Mouse (Mus musculus): ENCODE data around the gene Tmcc2. TPM values are rescaled to one million over a fixed set of nuclear protein-coding genes. Genes with fewer than 3 reads are reported as not detected.

Gene Tmcc2
- polyA plus RNA-seq, 1 experiment from 2014 or later, result 9.9 TPM

- ATAC-seq (ENCODE audit: insufficient number of reproducible peaks, low FRiP score, low TSS enrichment, low read depth), result no peak
- WGBS, result 26% methylated on average over 4 of the region's 4 CpGs
- Histone ChIP-seq H3K27ac (0 out of 2 replicates have a peak overlapping the region, but pooled peaks have one; percentile 17), H3K4me3 (no peak overlapping the region), H3K9me3 (no peaks in the 10 kb centered on the region), H3K4me2 (no peak overlapping the region), H3K9ac (no peak overlapping the region), H3K27me3 (no peaks in the 10 kb centered on the region), H3K36me3 (peaks cover 30% of the 10 kb centered on the region), H3K4me1 (peaks cover 54% of the 10 kb centered on the region)
Measured at GRCm38 (mm10) chr1:132375256-132375655, 15.8 kb downstream of the Tmcc2 start.

GRCm38 (mm10) chr1:132374873-132375244 lies 16.2 kb downstream of the Tmcc2 start:
- no peak overlapping the region for H3K4me2 ChIP-seq
- 59% methylated on average over 3 of the region's 3 CpGs for WGBS
- H3K36me3 ChIP-seq, result peaks cover 26% of the 10 kb centered on the region
- peaks cover 54% of the 10 kb centered on the region for H3K4me1 ChIP-seq
- H3K27me3 ChIP-seq, result no peaks in the 10 kb centered on the region
- no peak overlapping the region for H3K4me3 ChIP-seq
- H3K9me3 ChIP-seq, result no peaks in the 10 kb centered on the region
- H3K27ac ChIP-seq, result 0 out of 2 replicates have a peak overlapping the region, but pooled peaks have one; percentile 17
- H3K9ac ChIP-seq, result no peak overlapping the region
- no peak for ATAC-seq (ENCODE audit: insufficient number of reproducible peaks, low FRiP score, low TSS enrichment, low read depth)

DNA sequence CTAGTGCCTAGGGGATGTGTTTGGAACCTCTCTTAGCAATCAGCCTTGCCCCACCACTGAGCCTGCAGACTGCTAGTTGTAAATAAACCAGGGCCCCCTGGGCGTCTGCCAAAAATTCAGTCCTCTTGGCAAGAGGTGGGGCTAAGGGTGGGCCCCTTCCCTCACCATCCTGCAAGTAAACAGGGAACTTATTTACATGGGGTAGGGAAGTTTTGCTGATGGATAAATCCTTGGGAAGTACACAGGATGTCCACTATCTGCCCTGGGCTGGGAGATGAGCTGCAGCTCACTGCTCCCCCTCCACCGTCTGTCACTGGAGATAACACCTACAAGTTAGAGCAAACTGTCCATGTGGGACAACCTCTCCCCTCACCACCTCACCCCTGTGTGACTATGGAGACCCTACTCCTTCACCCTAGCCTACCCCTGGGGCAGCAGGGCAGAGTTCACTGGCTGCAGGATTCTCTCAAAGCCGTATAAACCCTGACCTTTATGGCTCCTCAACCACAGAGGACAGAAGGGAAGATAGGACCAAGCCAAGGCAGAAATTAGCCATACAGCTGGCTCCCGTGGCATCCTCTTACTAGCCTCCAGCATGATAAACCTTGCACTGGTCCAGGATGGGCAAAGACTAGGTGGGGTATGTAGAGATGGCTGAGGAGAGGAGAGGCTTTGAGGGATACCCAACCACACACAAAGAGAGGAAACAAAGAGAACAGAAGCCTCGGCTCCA lies 16.8 kb downstream of the Tmcc2 start:
- Histone ChIP-seq H3K27me3 (no peaks in the 10 kb centered on the region), H3K27ac (peak overlapping the region; percentile 22; the same call in 1 of the 2 replicates), H3K36me3 (peaks cover 27% of the 10 kb centered on the region), H3K4me2 (no peak overlapping the region), H3K9me3 (no peaks in the 10 kb centered on the region), H3K4me1 (peaks cover 54% of the 10 kb centered on the region), H3K4me3 (no peak overlapping the region), H3K9ac (no peak overlapping the region)
- 33% methylated on average over 5 of the region's 5 CpGs for WGBS
- 0 out of 2 replicates have a peak, but pooled peaks have one; percentile 17 for ATAC-seq (ENCODE audit: insufficient number of reproducible peaks, low FRiP score, low TSS enrichment, low read depth)

GRCm38 (mm10) chr1:132372896-132373534 lies 18.1 kb downstream of the Tmcc2 start:
- 80% methylated on average over 6 of the region's 6 CpGs for WGBS
- no peak overlapping the region for H3K27ac ChIP-seq
- no peaks in the 10 kb centered on the region for H3K9me3 ChIP-seq
- peaks cover 54% of the 10 kb centered on the region for H3K4me1 ChIP-seq
- no peaks in the 10 kb centered on the region for H3K27me3 ChIP-seq
- no peak overlapping the region for H3K9ac ChIP-seq
- ATAC-seq (ENCODE audit: insufficient number of reproducible peaks, low FRiP score, low TSS enrichment, low read depth), result no peak
- H3K4me3 ChIP-seq, result no peak overlapping the region
- H3K36me3 ChIP-seq, result peaks cover 23% of the 10 kb centered on the region
- no peak overlapping the region for H3K4me2 ChIP-seq

GRCm38 (mm10) chr1:132372354-132372753 lies 18.7 kb downstream of the Tmcc2 start:
- Histone ChIP-seq H3K4me2 (no peak overlapping the region), H3K4me3 (no peak overlapping the region), H3K4me1 (peaks cover 56% of the 10 kb centered on the region), H3K36me3 (peaks cover 23% of the 10 kb centered on the region), H3K9ac (no peak overlapping the region), H3K27me3 (no peaks in the 10 kb centered on the region), H3K27ac (no peak overlapping the region), H3K9me3 (no peaks in the 10 kb centered on the region)
- WGBS, result 86% methylated on average over 5 of the region's 5 CpGs
- ATAC-seq (ENCODE audit: insufficient number of reproducible peaks, low FRiP score, low TSS enrichment, low read depth), result no peak

- peaks cover 55% of the 10 kb centered on the region for H3K4me1 ChIP-seq
- no peak overlapping the region for H3K4me3 ChIP-seq
- H3K9ac ChIP-seq, result no peak overlapping the region
- H3K36me3 ChIP-seq, result peaks cover 23% of the 10 kb centered on the region
- no peaks in the 10 kb centered on the region for H3K27me3 ChIP-seq
- ATAC-seq (ENCODE audit: insufficient number of reproducible peaks, low FRiP score, low TSS enrichment, low read depth), result no peak
- 65% methylated on average over 8 of the region's 8 CpGs for WGBS
- no peaks in the 10 kb centered on the region for H3K9me3 ChIP-seq
- 0 out of 2 replicates have a peak overlapping the region, but pooled peaks have one; percentile 5 for H3K27ac ChIP-seq
- no peak overlapping the region for H3K4me2 ChIP-seq
Measured at GRCm38 (mm10) chr1:132371298-132372081, 19.6 kb downstream of the Tmcc2 start.

GRCm38 (mm10) chr1:132370681-132371173 lies 20.4 kb downstream of the Tmcc2 start:
- no peak overlapping the region for H3K9ac ChIP-seq
- peaks cover 55% of the 10 kb centered on the region for H3K4me1 ChIP-seq
- H3K27me3 ChIP-seq, result no peaks in the 10 kb centered on the region
- no peak overlapping the region for H3K27ac ChIP-seq
- no peak overlapping the region for H3K4me3 ChIP-seq
- no peaks in the 10 kb centered on the region for H3K9me3 ChIP-seq
- peaks cover 27% of the 10 kb centered on the region for H3K36me3 ChIP-seq
- no peak overlapping the region for H3K4me2 ChIP-seq
- WGBS, result 81% methylated on average over 9 of the region's 9 CpGs
- no peak for ATAC-seq (ENCODE audit: insufficient number of reproducible peaks, low FRiP score, low TSS enrichment, low read depth)

DNA sequence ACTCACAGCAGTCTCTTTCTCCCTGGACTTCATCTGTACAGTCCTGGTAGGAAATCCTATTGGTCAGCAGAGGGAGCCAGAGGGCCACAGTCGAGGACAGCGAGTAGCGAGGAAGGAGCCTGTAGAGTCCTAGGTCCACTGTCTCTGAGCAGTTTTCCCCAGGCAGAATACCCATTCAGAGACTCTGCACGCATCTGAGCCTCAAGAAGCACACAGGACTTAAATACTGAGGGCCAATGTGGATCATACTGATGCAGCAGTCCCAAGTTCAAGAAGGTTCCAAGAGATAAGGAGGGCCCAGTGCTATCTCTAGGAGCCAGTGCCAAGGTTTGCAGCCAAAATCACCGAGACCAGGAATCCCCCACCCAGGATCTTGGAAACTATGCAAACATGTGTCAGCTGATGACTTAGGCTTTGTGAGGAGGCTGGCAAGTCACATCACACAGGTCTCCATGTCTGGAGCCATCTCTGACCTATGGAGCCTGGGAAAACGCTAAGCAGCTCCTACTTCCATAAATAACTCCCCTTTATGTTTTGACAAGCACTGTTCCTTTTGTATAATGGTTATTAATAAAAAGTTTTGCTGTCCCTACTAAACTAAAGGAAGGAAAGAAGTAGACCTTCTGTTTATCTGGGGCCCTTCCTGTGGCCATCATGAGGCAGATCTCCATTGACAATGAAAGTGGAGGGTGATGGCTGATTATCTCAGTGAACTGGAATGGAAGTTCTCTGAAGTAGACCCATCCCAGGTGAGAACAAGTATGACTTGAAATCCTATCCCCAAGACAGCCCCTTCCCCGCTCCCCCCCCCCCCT lies 23.2 kb downstream of the Tmcc2 start:
- H3K4me1 ChIP-seq, result peaks cover 27% of the 10 kb centered on the region
- 32% methylated on average over 7 of the region's 7 CpGs for WGBS
- H3K27ac ChIP-seq, result no peak overlapping the region
- no peak overlapping the region for H3K9ac ChIP-seq
- H3K4me3 ChIP-seq, result no peak overlapping the region
- no peak overlapping the region for H3K4me2 ChIP-seq
- H3K36me3 ChIP-seq, result peaks cover 28% of the 10 kb centered on the region
- peak; percentile 74; the same call in 1 of the 2 replicates for ATAC-seq (ENCODE audit: insufficient number of reproducible peaks, low FRiP score, low TSS enrichment, low read depth)
- no peaks in the 10 kb centered on the region for H3K27me3 ChIP-seq
- no peaks in the 10 kb centered on the region for H3K9me3 ChIP-seq

DNA sequence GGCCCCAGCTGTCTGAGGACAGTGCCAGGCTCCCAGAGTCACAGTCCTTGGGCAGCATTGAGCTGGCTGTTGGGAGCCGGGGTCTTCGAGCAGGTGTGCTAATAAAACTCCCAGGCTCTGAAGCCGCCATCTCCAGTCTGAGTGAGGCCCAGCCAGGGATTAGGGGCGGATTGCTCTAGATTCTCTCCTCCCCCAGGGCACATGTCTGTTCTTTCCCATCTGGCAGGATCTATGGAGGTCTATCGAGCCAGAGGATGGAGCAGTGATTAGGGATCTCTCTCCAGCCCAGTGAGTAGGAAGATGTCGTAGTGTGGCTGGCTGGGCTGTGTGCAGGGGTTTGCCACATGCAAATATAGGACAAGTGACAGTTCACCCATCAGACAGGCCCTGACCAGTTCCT lies 24.1 kb downstream of the Tmcc2 start:
- Histone ChIP-seq H3K9ac (no peak overlapping the region), H3K9me3 (no peaks in the 10 kb centered on the region), H3K4me3 (no peak overlapping the region)

GRCm38 (mm10) chr1:132366235-132366634 lies 24.8 kb downstream of the Tmcc2 start:
- H3K27ac ChIP-seq, result no peak overlapping the region
- ATAC-seq (ENCODE audit: insufficient number of reproducible peaks, low FRiP score, low TSS enrichment, low read depth), result no peak
- peaks cover 34% of the 10 kb centered on the region for H3K36me3 ChIP-seq
- peaks cover 19% of the 10 kb centered on the region for H3K4me1 ChIP-seq
- 76% methylated on average over 8 of the region's 8 CpGs for WGBS
- H3K4me2 ChIP-seq, result no peak overlapping the region
- no peaks in the 10 kb centered on the region for H3K9me3 ChIP-seq
- no peaks in the 10 kb centered on the region for H3K27me3 ChIP-seq
- no peak overlapping the region for H3K9ac ChIP-seq
- no peak overlapping the region for H3K4me3 ChIP-seq

More for the DNA sequence above, 24.1 kb downstream of the Tmcc2 start:
- peaks cover 23% of the 10 kb centered on the region for H3K4me1 ChIP-seq
- WGBS, result 38% methylated on average over 6 of the region's 6 CpGs
- H3K4me2 ChIP-seq, result no peak overlapping the region
- ATAC-seq (ENCODE audit: insufficient number of reproducible peaks, low FRiP score, low TSS enrichment, low read depth), result no peak
- no peaks in the 10 kb centered on the region for H3K27me3 ChIP-seq
- H3K36me3 ChIP-seq, result peaks cover 32% of the 10 kb centered on the region
- H3K27ac ChIP-seq, result no peak overlapping the region

DNA sequence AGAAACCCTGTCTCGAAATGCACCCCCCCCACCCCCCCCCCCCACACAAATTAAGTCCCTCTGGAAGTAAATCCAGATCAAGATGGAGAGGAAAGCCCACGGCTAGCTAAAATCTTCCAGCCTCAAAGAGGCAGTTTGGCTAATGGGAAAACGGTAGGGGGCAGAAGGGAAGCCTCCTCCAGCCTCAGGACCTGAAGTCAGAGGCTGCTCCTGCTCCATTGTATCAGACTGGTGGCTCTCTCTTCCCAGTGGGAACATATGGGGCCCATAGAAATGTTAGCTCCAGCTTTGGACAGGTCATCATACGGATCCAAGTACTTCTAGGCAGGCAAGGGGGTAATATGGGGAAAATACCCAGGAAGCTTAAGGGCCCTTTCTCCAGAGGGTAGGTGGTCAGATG lies 25.4 kb downstream of the Tmcc2 start:
- no peak overlapping the region for H3K4me3 ChIP-seq
- no peak for ATAC-seq (ENCODE audit: insufficient number of reproducible peaks, low FRiP score, low TSS enrichment, low read depth)
- H3K27me3 ChIP-seq, result no peaks in the 10 kb centered on the region
- no peak overlapping the region for H3K4me2 ChIP-seq
- WGBS, result 60% methylated on average over 4 of the region's 4 CpGs
- no peak overlapping the region for H3K9ac ChIP-seq
- no peaks in the 10 kb centered on the region for H3K9me3 ChIP-seq
- no peak overlapping the region for H3K27ac ChIP-seq
- H3K4me1 ChIP-seq, result peaks cover 19% of the 10 kb centered on the region
- H3K36me3 ChIP-seq, result peaks cover 35% of the 10 kb centered on the region
